Mouse (Mus musculus) liver (tissue): ENCODE measurements around the gene Shbg.

ENCODE experiments used
- DNase-seq: peaks from one replicate; pipeline ENCODE4 v3.0.0-alpha.2; 2020; ENCODE audit warnings: mixed read lengths

Gene Shbg

GRCm38 (mm10) chr11:69617805-69618204 is at the start of gene Shbg:
Gene Shbg, minus strand, starts transcription at chr11:69617905.
- peak; percentile 40 for DNase-seq

- DNase-seq = no peak
Measured at GRCm38 (mm10) chr11:69666665-69667005, 48.9 kb upstream of the Shbg start.

DNA sequence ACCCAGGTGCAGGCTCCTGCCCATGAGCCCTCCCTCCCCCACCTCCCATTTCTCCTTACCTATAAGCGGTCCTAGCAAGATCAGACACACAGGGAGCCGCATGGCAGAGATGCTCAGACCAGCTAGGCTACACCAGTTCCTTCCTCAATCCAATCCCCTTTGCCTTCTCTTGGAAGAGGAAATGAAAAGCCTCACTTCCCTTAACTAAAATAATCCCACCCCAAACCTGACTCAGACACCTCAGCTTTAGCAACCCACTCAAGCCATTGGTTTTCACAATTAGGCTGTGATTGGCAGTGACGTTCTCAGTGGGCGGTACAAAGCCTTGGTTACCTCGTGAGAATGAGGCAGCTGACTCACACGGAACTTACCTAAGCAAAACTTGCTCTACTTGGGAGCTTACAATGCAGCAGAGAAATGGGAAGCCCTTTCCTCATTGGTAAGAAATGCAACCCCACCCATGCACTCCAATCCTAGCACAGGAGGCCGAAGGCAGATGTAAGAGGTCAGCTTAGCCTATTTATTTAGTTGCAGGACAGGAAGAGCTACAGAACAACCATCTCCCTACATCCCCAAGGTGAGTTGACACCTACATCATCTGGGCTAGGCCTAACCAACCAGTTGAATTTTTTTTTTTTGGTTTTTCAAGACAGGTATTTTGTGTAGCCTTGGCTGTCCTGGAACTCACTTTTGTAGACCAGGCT is 48.4 kb upstream of the Shbg start, which contains the start of gene Cd68:
TSS of gene Cd68 (minus strand) at position 193 of the 704 bp plus-strand sequence.
- DNase-seq = peak; percentile 57

DNA sequence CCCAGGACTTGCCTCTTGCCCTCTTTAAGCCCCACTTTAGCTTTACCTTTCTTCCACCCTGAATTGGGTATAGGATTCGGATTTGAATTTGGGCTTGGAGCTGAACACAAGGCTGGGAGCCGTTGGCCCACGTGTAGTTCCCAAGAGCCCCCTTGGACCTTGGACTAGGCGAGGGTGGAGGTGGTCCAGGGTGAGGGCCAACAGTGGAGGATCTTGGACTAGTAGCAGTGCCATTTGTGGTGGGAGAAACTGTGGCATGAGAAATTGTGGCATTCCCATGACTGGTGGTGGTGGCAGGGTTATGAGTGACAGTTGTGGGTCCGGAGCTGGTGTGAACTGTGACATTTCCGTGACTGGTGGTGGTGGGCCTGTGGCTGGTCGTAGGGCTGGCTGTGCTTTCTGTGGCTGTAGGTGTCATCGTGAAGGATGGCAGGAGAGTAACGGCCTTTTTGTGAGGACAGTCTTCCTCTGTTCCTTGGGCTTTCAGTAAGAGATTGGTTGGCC is 47.8 kb upstream of the Shbg start:
- DNase-seq = no peak

GRCm38 (mm10) chr11:69664841-69665240 is 47.1 kb upstream of the Shbg start:
- DNase-seq = no peak

- no peak for DNase-seq
Measured at GRCm38 (mm10) chr11:69663795-69664194, 46.1 kb upstream of the Shbg start.

DNA sequence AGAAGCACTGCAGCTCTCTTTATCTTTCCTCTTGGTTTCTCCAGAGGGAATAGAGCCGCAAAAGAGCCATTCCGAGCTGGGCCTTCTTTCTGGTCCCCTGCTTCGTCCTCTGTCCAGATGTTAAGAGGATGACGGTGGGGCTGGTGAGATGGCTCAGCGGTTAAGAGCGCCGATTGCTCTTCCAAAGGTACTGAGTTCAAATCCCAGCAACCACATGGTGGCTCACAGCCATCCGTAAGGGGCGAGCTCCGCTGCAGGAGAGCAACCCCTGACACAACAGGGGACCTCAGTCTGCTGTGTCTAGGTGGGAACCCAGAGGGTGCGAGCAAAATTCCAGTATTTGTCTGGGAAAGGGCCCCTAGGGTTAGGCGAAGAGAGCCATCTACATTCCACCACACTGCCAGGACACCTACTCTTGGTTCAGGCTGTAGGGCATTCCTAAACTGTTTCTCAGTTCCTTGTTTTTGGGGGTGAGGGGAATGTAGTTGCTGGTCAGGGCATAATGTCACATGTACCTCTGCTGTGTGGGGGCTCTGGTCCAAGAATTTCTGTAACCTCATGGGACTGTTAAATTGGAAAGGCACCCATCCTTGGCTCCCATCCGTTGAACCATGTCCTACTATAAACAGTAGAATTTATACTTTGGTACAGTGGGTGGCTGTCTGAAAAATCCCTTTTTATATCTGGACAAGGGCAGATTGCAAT is 45.4 kb upstream of the Shbg start:
- DNase-seq = no peak

GRCm38 (mm10) chr11:69662213-69662966 is 44.7 kb upstream of the Shbg start, which contains the start of gene Mpdu1:
Gene Mpdu1, minus strand, starts transcription at chr11:69662642.
- peak; percentile 96 for DNase-seq

GRCm38 (mm10) chr11:69661221-69661881 is 43.6 kb upstream of the Shbg start:
- DNase-seq = no peak

DNA sequence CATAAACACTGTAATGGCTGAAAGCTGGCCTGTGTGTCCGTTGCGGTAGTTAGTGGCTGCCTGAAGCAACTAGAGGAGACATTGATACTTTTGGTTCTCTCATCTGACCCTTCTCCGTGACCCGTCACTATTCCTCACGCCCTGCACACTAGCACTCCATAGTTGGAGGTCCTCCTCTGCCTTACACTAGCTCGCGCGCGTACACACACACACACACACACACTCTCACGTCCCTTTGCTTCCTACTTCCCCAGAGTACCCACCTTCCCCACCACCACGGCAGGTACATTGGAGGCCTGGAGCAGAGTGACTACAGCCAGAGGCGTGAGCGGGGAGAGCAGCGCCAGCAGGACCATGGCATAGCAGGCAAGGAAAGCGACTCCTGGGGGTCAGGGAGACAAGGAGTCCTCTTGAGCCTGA is 39.8 kb upstream of the Shbg start:
- no peak for DNase-seq

DNA sequence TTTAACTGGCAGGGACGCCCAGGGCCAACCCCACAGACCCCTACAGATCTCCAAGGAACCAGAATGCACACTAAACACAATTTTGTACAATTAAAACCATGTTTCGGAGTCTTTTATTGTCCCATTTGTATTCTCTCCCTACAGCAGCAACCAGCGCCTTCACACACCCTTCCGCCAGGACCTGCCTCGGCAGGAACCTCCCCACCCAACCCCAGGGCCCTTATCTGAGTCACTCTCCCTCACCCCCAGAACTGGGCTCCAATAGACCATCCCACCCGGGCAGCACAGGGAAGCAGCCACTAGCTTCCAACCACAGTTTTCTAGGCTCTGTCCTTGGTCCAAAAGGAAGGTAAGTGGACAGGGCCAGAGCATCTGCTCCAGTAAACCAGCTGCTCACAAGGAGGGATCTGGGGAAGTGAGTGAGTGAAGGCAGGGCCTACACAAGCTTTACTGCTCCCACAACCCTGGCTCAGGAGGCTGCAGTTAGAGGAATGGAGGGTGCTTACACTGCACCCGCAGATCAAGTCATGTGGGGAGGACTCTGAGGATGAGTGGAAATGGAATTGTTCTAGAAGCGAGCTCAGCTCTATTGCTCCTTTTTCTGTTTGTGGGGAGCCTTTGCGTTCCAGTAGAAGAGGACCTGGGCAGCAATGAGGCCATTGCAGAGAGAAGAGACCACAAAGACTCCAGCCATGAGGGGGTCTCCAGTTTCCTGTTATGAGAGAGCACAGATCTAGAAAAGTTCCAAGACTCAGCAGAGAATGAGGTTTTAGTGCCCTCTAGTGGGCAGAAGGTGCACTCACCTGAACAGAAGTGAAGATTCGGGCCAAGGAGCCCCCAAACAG is 39.1 kb upstream of the Shbg start:
- peak; percentile 59 for DNase-seq

DNA sequence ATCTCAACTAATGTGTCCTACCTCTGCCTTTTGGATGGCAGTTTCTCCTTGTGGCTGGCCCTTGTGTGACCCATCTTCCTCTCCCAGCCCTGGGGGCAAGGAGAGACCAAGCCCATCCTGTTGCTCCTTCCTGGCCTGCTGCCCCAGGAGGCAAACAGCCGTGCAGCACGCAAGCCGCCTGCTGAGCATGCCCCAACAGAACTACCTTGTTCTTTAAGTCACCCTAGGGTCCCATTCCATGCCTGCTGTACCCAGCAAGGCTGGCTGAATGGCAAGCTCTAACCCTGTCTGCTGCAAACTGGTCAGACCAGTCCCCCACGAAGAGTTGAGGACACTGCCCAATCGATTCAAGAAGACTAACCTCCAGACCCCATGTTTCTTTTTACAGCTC is 38.4 kb upstream of the Shbg start:
- DNase-seq = no peak

DNA sequence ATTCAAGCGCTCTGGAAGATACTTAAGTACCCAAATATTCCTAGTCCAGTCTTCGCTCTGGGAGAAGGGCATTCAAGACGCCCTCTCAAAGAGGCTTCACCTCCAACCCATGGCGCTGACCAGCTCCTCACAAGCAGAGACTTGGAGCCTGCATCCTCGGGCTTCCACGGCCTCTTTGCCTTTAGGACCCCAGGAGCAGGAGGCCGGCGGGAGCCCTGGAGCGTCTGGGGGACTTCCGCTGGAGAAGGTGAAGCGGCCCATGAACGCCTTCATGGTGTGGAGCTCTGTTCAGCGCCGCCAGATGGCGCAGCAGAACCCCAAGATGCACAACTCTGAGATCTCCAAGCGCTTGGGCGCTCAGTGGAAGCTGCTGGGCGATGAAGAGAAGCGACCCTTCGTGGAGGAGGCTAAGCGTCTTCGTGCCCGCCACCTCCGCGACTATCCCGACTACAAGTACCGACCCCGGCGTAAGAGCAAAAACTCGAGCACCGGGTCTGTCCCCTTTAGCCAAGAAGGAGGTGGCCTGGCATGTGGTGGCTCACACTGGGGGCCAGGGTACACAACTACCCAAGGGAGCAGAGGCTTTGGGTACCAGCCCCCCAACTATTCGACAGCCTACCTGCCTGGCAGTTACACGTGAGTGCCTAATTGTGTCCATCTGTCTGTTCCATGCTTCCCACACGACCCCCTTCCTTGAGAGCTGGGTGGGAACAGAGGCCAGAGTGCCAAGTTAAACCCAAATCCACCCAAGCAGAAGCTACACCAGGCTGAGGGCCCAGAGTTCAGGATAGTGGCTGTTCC is 37.8 kb upstream of the Shbg start, which contains the start of gene Sox15:
TSS of gene Sox15 (plus strand) at position 51 of the 801 bp plus-strand sequence.
- DNase-seq = peak; percentile 73

- no peak for DNase-seq
Measured at GRCm38 (mm10) chr11:69654760-69655159, 37.1 kb upstream of the Shbg start.

GRCm38 (mm10) chr11:69653399-69653798 is 35.7 kb upstream of the Shbg start:
- DNase-seq = no peak

GRCm38 (mm10) chr11:69645860-69646259 is 28.2 kb upstream of the Shbg start:
- no peak for DNase-seq

- DNase-seq = no peak
Measured at GRCm38 (mm10) chr11:69635471-69635870, 17.8 kb upstream of the Shbg start.

- peak; percentile 76 for DNase-seq
Measured at GRCm38 (mm10) chr11:69633128-69633866, 15.6 kb upstream of the Shbg start.

GRCm38 (mm10) chr11:69632284-69633089 is 14.8 kb upstream of the Shbg start, which contains the start of gene Fxr2:
Gene Fxr2, plus strand, starts transcription at chr11:69632990.
- DNase-seq = peak; percentile 100
